Mouse (Mus musculus) liver, adult 2 months (tissue): ENCODE measurements at regions not wholly inside any gene's neighbourhood (a gene's known extent, or its start where the extent isn't known, plus 50 kb on each side); places are given as distances from the start of the nearest gene placed in this dataset.

ENCODE experiments used
- DNase-seq: peaks from one replicate; pipeline ENCODE4 v3.0.0-alpha.2; 2011; ENCODE audit warnings: low read depth, low spot score; ENCODE audit errors: extremely low read depth
- H3K27ac ChIP-seq: fragments of 200-500 bp; replicated peaks from 2 replicates; pipeline ENCODE4 v1.5.1; 2012; ENCODE audit warnings: low read depth, mild to moderate bottlenecking, control low read depth, inconsistent platforms, low read length; ENCODE audit not compliant: insufficient read depth
- H3K27me3 ChIP-seq: fragments of 200-500 bp; 2 replicates; pipeline ENCODE4 v1.6.1; 2012; ENCODE audit warnings: mild to moderate bottlenecking, moderate library complexity, low read length, inconsistent platforms; ENCODE audit not compliant: control insufficient read depth, insufficient read depth
- H3K36me3 ChIP-seq: fragments of 200-500 bp; 2 replicates; pipeline ENCODE4 v1.6.1; 2012; ENCODE audit warnings: low read length, inconsistent platforms; ENCODE audit not compliant: control insufficient read depth, insufficient read depth
- H3K4me1 ChIP-seq: fragments of 200-500 bp; 2 replicates; pipeline ENCODE4 v1.6.1; 2011; ENCODE audit warnings: low read length; ENCODE audit not compliant: control insufficient read depth, insufficient read depth
- H3K4me3 ChIP-seq: fragments of 200-500 bp; 2 replicates; pipeline ENCODE4 v1.5.1; 2011; ENCODE audit warnings: low read depth, mild to moderate bottlenecking, control low read depth, low read length, moderate library complexity; ENCODE audit not compliant: insufficient read depth
- H3K79me2 ChIP-seq: fragments of 200-500 bp; 2 replicates; pipeline ENCODE4 v1.6.1; 2012; ENCODE audit warnings: inconsistent platforms, mild to moderate bottlenecking, low read length, moderate library complexity; ENCODE audit not compliant: control insufficient read depth, insufficient read depth
- H3K9ac ChIP-seq: fragments of 200-500 bp; 2 replicates; pipeline ENCODE4 v1.6.1; 2012; ENCODE audit warnings: low read depth, mild to moderate bottlenecking, control low read depth, inconsistent platforms, low read length
- CTCF ChIP-seq: fragments of 200-500 bp; IDR thresholded peaks from 2 replicates; pipeline ENCODE4 v1.5.1; 2011; ENCODE audit warnings: low read depth, low read length, control low read depth
- POLR2A ChIP-seq: fragments of 200-500 bp; IDR thresholded peaks from 2 replicates; pipeline ENCODE4 v1.6.1; 2011; ENCODE audit warnings: low read length, control low read depth; ENCODE audit not compliant: insufficient read depth; ENCODE audit errors: extremely low read depth
- WGBS: fragments of 180-500 bp; shearing (Covaris S2); methylation state at CpG from one replicate; pipeline ENCODE4 v1.1.7; 2018; 5-methylcytosine and 5-hydroxymethylcytosine counted together

GRCm38 (mm10) chr7:138758386-138758785, 87.5 kb upstream of the Ppp2r2d start:
- no peaks in the 10 kb centered on the region for H3K27me3 ChIP-seq
- no peak for DNase-seq
- no peaks in the 10 kb centered on the region for H3K36me3 ChIP-seq
- no peak overlapping the region for H3K27ac ChIP-seq
- H3K9ac ChIP-seq = no peak overlapping the region
- 49% methylated on average over 1 of the region's 1 CpGs for WGBS
- H3K79me2 ChIP-seq = no peaks in the 10 kb centered on the region
- H3K4me3 ChIP-seq = no peak overlapping the region
- no peaks in the 10 kb centered on the region for H3K4me1 ChIP-seq
- TF ChIP-seq POLR2A (no peak), CTCF (no peak)

GRCm38 (mm10) chr7:138748442-138748841, 97.4 kb upstream of the Ppp2r2d start:
- DNase-seq = no peak
- H3K27ac ChIP-seq = no peak overlapping the region
- H3K9ac ChIP-seq = no peak overlapping the region
- no peak overlapping the region for H3K4me3 ChIP-seq
- no peaks in the 10 kb centered on the region for H3K4me1 ChIP-seq
- no peak for TF ChIP-seq CTCF
- no peak for TF ChIP-seq POLR2A
- no peaks in the 10 kb centered on the region for H3K36me3 ChIP-seq
- no peaks in the 10 kb centered on the region for H3K27me3 ChIP-seq
- H3K79me2 ChIP-seq = no peaks in the 10 kb centered on the region
- WGBS = 72% methylated on average over 2 of the region's 2 CpGs

GRCm38 (mm10) chr7:138746616-138747015, 99.3 kb upstream of the Ppp2r2d start:
- H3K27ac ChIP-seq = no peak overlapping the region
- H3K36me3 ChIP-seq = no peaks in the 10 kb centered on the region
- no peaks in the 10 kb centered on the region for H3K79me2 ChIP-seq
- TF ChIP-seq CTCF (no peak), POLR2A (no peak)
- no peak overlapping the region for H3K9ac ChIP-seq
- H3K27me3 ChIP-seq = no peaks in the 10 kb centered on the region
- no peak overlapping the region for H3K4me3 ChIP-seq
- H3K4me1 ChIP-seq = no peaks in the 10 kb centered on the region
- no peak for DNase-seq
- WGBS = 81% methylated on average over 8 of the region's 8 CpGs

GRCm38 (mm10) chr7:138742516-138742845, 103.4 kb upstream of the Ppp2r2d start:
- Histone ChIP-seq H3K4me1 (no peaks in the 10 kb centered on the region), H3K79me2 (no peaks in the 10 kb centered on the region), H3K9ac (no peak overlapping the region), H3K27ac (no peak overlapping the region), H3K27me3 (no peaks in the 10 kb centered on the region), H3K4me3 (no peak overlapping the region), H3K36me3 (no peaks in the 10 kb centered on the region)
- WGBS = 50% methylated on average over 4 of the region's 4 CpGs
- TF ChIP-seq CTCF (no peak), POLR2A (no peak)
- DNase-seq = peak; percentile 85

- 53% methylated on average over 7 of the region's 7 CpGs for WGBS
Measured at GRCm38 (mm10) chr7:138741816-138742515, 103.9 kb upstream of the Ppp2r2d start.

GRCm38 (mm10) chr7:138734254-138734653, 111.6 kb upstream of the Ppp2r2d start:
- Histone ChIP-seq H3K27me3 (no peaks in the 10 kb centered on the region), H3K4me1 (no peaks in the 10 kb centered on the region), H3K4me3 (no peak overlapping the region), H3K9ac (no peak overlapping the region), H3K36me3 (no peaks in the 10 kb centered on the region), H3K79me2 (no peaks in the 10 kb centered on the region), H3K27ac (no peak overlapping the region)
- peak; percentile 73 for TF ChIP-seq CTCF
- TF ChIP-seq POLR2A = no peak
- WGBS = 37% methylated on average over 4 of the region's 4 CpGs
- DNase-seq = peak; percentile 22

More at GRCm38 (mm10) chr7:138741816-138742515, 103.9 kb upstream of the Ppp2r2d start:
- no peaks in the 10 kb centered on the region for H3K36me3 ChIP-seq
- H3K9ac ChIP-seq = no peak overlapping the region
- no peaks in the 10 kb centered on the region for H3K79me2 ChIP-seq
- H3K4me3 ChIP-seq = no peak overlapping the region
- peak; percentile 0 for DNase-seq
- H3K27me3 ChIP-seq = no peaks in the 10 kb centered on the region
- H3K27ac ChIP-seq = no peak overlapping the region
- no peak for TF ChIP-seq CTCF
- no peak for TF ChIP-seq POLR2A
- no peaks in the 10 kb centered on the region for H3K4me1 ChIP-seq
